Mouse (Mus musculus) heart, embryonic 15.5 days (tissue): Measurements from ENCODE around the gene Aip. TPM values are rescaled to one million over a fixed set of nuclear protein-coding genes. Genes with fewer than 3 reads are reported as not detected.
"Not testable (repeated sequence)": the region's sequence is repeated elsewhere in the genome, so short reads cannot be mapped to it uniquely, and the experiment has no call there.

Source experiments
- ATAC-seq: fragments of 200-750 bp; cut with Nextera tagmentation; replicated peaks from 2 replicates; pipeline ENCODE4 v1.8.0; 2017; ENCODE audit warnings: low read depth, moderate TSS enrichment; ENCODE audit not compliant: insufficient number of reproducible peaks, insufficient read depth, low FRiP score
- H3K27ac ChIP-seq: fragments of 300-500 bp; sonication (generic); 2 replicates; pipeline ENCODE4 v1.5.1; 2015; ENCODE audit warnings: mild to moderate bottlenecking, inconsistent platforms
- H3K27me3 ChIP-seq: fragments of 300-500 bp; sonication (generic); 2 replicates; pipeline ENCODE4 v1.6.1; 2015; ENCODE audit warnings: inconsistent platforms
- H3K36me3 ChIP-seq: fragments of 300-500 bp; sonication (generic); 2 replicates; pipeline ENCODE4 v1.6.1; 2015; ENCODE audit warnings: mild to moderate bottlenecking, inconsistent platforms
- H3K4me1 ChIP-seq: fragments of 300-500 bp; sonication (generic); replicated peaks from 2 replicates; pipeline ENCODE4 v1.6.1; 2015; ENCODE audit warnings: inconsistent platforms
- H3K4me2 ChIP-seq: fragments of 300-500 bp; sonication (generic); 2 replicates; pipeline ENCODE4 v1.6.1; 2015; ENCODE audit warnings: inconsistent platforms, mild to moderate bottlenecking, moderate library complexity
- H3K4me3 ChIP-seq: fragments of 300-500 bp; sonication (generic); 2 replicates; pipeline ENCODE4 v1.5.1; 2015; ENCODE audit warnings: mild to moderate bottlenecking, inconsistent platforms
- H3K9ac ChIP-seq: fragments of 300-500 bp; sonication (generic); 2 replicates; pipeline ENCODE4 v1.6.1; 2015; ENCODE audit warnings: mild to moderate bottlenecking, inconsistent platforms
- H3K9me3 ChIP-seq: fragments of 300-500 bp; sonication (generic); replicated peaks from 2 replicates; pipeline ENCODE4 v1.6.1; 2016; ENCODE audit warnings: inconsistent platforms
- WGBS: fragments of 180-500 bp; shearing (Covaris S2); methylation state at CpG from one replicate; pipeline ENCODE4 v1.1.7; 2015; ENCODE audit warnings: mixed read lengths; 5-methylcytosine and 5-hydroxymethylcytosine counted together
- polyA plus RNA-seq: library from polyadenylated mRNA; unstranded; fragments of >200 nt; fragmentation: Nextera tagmentation; extraction: Ambion mirVana; gene quantifications from 2 replicates; pipeline ENCODE4 v1.2.1, GENCODE M21; 2015

Aip gene
- polyA plus RNA-seq, 1 experiment from 2014 or later: 78.1 TPM

DNA sequence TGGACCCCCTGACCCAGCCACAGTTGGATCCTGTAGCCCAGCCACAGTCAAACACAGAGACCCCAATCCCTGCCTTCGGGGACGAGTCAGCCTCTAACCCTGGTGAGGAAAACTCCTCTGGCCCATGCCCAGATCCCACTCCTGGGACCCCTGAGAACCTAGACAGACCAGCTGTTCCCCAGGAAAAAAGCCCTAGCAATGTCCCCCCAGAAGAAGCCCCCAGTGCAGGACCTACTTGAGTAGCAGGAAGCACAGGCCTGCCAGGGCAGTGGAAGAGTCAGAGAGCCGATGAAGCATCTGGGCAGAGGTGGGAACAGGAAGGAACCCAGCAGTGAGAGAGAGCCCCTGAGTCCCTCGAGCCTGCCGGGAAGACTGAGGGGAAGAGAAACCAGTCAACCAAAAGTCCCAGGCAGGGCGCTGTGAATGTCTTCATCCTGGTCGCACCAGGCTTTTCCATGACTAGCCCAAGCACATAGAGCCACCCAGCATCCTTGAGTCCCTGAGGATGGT is 18.2 kb upstream of the Aip start, which contains the start of gene Cabp4:
TSS of gene Cabp4 (minus strand) at position 275 of the 510 bp plus-strand sequence.
- Histone ChIP-seq H3K27ac (no peak within 1 kb of the TSS), H3K9ac (no peak within 1 kb of the TSS), H3K27me3 (no peaks in the 10 kb centered on the region), H3K9me3 (no peaks in the 10 kb centered on the region), H3K4me3 (no peak within 1 kb of the TSS), H3K4me1 (peaks cover 8% of the 10 kb centered on the region), H3K36me3 (no peaks in the 10 kb centered on the region), H3K4me2 (no peak within 1 kb of the TSS)
- WGBS: 64% methylated on average over 7 of the region's 7 CpGs
- ATAC-seq: no peak

DNA sequence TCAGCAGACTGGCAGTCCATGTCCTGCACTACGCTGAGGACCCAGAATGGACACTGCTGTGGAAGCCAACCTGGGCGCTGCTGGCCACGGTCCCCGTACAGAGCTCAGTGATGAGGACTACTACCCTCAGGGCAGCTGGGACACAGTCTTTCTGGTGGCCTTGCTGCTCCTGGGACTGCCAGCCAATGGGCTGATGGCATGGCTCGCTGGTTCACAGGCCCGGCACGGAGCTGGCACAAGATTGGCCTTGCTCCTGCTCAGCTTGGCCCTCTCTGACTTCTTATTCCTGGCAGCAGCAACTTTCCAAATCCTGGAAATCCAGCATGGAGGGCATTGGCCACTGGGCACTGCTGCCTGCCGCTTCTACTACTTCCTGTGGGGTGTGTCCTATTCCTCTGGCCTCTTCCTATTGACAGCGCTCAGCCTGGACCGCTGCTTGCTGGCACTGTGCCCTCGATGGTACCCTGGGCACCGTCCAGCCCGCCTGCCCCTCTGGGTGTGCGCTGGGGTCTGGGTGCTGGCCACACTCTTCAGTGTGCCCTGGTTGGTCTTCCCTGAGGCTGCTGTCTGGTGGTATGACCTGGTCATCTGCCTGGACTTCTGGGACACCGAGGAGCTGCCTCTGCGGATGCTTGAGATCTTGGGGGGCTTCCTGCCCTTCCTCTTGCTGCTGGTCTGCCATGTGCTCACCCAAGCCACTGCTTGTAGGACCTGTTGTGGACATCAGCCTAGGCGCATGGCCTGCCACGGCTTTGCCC is 16.9 kb upstream of the Aip start:
- Histone ChIP-seq H3K36me3 (no peaks in the 10 kb centered on the region), H3K4me3 (no peak overlapping the region), H3K4me1 (0 out of 2 replicates have a peak, but pooled peaks cover 2% of the 10 kb centered on the region), H3K27ac (no peak overlapping the region), H3K27me3 (no peaks in the 10 kb centered on the region), H3K9me3 (no peaks in the 10 kb centered on the region), H3K4me2 (no peak overlapping the region), H3K9ac (no peak overlapping the region)
- ATAC-seq: no peak
- 80% methylated on average over 18 of the region's 18 CpGs for WGBS

DNA sequence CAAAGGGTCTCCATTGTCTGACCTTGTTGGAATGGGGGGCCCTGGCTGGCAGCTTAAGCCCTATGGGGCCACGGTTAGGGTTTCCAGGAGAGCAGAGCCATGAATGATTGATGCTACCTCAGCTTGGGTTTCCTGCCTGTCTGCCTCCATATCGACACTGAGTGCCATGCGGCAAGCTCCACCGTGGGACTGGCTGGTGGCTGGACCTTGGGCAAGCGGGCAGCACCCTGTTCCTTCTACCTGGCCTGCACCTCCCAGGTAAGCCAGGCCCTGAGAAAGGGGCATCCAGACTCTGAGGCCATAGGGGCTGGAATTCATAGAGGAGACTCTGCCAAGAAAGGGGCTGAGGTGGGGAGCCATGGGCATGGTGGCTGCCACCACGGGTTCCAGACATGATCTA is 14.5 kb upstream of the Aip start:
- H3K9ac ChIP-seq: no peak overlapping the region
- H3K9me3 ChIP-seq: no peaks in the 10 kb centered on the region
- H3K4me3 ChIP-seq: no peak overlapping the region
- ATAC-seq: no peak
- no peaks in the 10 kb centered on the region for H3K36me3 ChIP-seq
- 0 out of 2 replicates have a peak, but pooled peaks cover 5% of the 10 kb centered on the region for H3K27me3 ChIP-seq
- H3K27ac ChIP-seq: no peak overlapping the region
- no peaks in the 10 kb centered on the region for H3K4me1 ChIP-seq
- WGBS: 76% methylated on average over 6 of the region's 6 CpGs
- H3K4me2 ChIP-seq: no peak overlapping the region

DNA sequence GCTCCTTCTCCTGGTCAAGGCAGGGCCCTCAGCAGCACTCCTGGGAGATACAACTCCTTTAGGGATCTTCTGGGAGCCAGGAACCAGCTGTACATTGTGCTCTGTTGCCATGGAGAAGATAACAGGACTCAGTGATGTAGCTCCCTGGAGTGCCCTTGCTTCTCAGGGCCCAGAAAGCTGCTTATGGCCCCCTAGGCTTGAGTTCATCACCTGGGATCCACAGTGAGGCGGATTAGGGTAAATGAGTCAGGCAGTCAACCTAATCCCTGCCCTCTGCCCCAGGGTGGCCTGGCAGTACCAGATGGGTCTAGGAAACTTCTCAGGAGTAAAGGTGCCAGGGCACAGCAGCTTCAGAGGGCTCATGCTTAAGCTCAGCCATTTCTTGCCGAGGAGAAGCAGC is 13.8 kb upstream of the Aip start, which contains the start of gene Gpr152:
TSS of gene Gpr152 (plus strand) at position 342 of the 400 bp plus-strand sequence.
- Histone ChIP-seq H3K9me3 (no peaks in the 10 kb centered on the region), H3K9ac (no peak within 1 kb of the TSS)
- WGBS: 73% methylated on average over 2 of the region's 2 CpGs

DNA sequence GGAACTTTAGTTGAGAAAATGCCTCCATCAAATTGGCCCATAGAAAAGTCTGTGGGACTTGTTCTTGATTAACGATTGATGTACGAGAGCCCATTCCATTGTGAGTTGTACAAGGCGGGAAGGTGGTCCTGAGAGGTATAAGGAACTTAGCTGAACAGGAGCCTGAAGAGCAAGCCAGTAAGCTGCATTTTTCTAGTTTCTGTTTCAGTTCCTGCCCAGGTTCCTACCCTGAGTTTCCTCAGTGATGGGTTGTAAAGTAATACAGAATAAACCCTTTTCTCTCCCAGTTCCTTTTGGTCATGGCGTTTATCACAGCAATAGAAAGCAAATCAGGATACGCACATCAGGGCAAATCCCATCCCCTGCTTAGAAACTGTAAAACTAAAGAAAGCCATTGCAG is 12.3 kb upstream of the Aip start:
- no peak overlapping the region for H3K4me3 ChIP-seq
- 74% methylated on average over 5 of the region's 5 CpGs for WGBS
- H3K9ac ChIP-seq: no peak overlapping the region
- H3K27ac ChIP-seq: no peak overlapping the region
- no peak overlapping the region for H3K4me2 ChIP-seq
- no peaks in the 10 kb centered on the region for H3K4me1 ChIP-seq
- no peak for ATAC-seq
- H3K27me3 ChIP-seq: 0 out of 2 replicates have a peak, but pooled peaks cover 5% of the 10 kb centered on the region
- no peaks in the 10 kb centered on the region for H3K9me3 ChIP-seq
- H3K36me3 ChIP-seq: no peaks in the 10 kb centered on the region

More for the DNA sequence above, 13.8 kb upstream of the Aip start, which contains the start of gene Gpr152:
- Histone ChIP-seq H3K36me3 (no peaks in the 10 kb centered on the region), H3K27ac (no peak within 1 kb of the TSS), H3K4me2 (no peak within 1 kb of the TSS), H3K27me3 (0 out of 2 replicates have a peak, but pooled peaks cover 5% of the 10 kb centered on the region), H3K4me3 (no peak within 1 kb of the TSS), H3K4me1 (no peaks in the 10 kb centered on the region)
- ATAC-seq: no peak

DNA sequence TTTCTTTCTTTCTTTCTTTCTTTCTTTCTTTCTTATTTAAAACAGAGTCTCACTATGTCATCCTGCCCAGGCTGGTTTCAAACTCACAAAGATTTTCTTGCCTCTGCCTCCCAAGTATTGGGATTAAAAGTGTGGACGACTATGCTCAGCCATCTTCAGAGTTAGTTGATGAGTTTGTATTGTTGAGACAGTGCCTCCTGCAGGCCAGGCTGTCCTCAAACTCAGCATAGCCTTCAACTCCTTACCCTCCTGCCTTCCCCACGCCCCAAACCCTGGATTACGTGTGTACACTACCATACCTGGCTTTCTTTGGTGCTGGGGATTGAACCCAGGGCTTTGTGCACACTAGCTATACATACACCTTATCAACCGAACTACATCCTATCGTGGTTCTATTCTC is 10.8 kb upstream of the Aip start:
- Histone ChIP-seq H3K36me3 (peaks cover 5% of the 10 kb centered on the region; the same call in 1 of the 2 replicates), H3K4me2 (no peak overlapping the region), H3K4me1 (no peaks in the 10 kb centered on the region), H3K27me3 (0 out of 2 replicates have a peak, but pooled peaks cover 5% of the 10 kb centered on the region), H3K9me3 (no peaks in the 10 kb centered on the region), H3K4me3 (no peak overlapping the region), H3K9ac (no peak overlapping the region), H3K27ac (no peak overlapping the region)
- 73% methylated on average over 5 of the region's 5 CpGs for WGBS
- ATAC-seq: no peak

DNA sequence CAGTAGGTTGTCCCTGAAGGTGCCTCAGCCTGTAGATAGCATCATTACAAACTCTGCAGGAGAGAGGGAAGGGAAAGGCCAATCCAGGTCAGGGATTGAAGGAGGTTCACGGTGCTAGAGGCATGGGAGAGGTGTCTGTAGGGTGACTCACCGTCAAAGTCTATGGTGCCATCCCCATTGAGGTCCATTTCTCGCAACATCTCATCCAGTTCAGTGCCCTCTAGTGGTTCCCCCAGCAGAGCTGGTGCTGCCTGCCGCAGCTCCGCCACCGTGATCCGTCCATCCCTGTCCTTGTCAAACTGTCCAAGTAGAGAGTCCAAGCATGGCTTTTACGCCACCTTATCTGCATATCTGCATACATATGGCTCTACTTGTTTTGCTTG is 10.3 kb upstream of the Aip start:
- H3K9me3 ChIP-seq, H3K4me2 ChIP-seq, H3K9ac ChIP-seq, H3K27ac ChIP-seq, H3K4me3 ChIP-seq, H3K27me3 ChIP-seq, H3K4me1 ChIP-seq: not testable (repeated sequence)
- ATAC-seq: peak; percentile 11; the same call in 1 of the 2 replicates
- peaks cover 10% of the 10 kb centered on the region; the same call in 1 of the 2 replicates for H3K36me3 ChIP-seq
- 25% methylated on average over 8 of the region's 8 CpGs for WGBS

DNA sequence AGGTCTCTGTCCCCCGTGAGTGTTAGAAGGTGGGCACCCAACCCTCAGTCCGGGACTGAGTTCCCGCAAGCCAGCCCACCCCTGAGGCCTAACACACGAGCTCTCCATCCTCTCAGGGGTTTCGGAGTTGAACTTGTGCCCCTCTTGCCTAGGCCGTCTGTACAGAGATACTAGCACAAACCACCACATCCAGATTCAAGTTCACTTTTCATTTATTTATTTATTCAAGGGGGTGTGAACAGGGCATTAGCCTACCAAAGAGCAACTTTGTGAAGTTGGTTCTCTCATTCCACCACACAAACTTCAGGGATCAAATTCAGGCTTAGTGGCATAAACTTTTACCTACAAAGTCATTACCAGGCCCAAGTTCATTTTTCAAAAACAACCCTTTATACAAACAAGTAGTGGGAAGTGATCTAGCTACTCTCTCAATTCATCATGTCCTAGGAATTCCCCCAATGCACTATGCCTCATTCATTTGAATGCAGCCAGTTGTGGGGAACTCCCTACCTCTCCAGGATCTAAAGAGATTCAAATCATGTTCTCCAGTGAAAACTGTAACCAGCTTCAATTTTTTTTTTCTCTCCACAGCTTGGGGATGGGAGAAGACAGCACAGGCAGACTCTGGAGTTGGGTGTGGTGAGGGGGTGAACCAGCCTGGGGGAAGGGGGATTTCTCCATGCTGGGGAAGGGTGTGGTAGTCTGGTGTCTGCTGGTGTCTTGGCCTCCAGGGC is 9.7 kb upstream of the Aip start:
- H3K9ac ChIP-seq, H3K4me2 ChIP-seq, H3K4me1 ChIP-seq, H3K4me3 ChIP-seq, H3K27ac ChIP-seq, H3K9me3 ChIP-seq, H3K27me3 ChIP-seq: not testable (repeated sequence)
- 0 out of 2 replicates have a peak, but pooled peaks have one; percentile 19 for ATAC-seq
- WGBS: 80% methylated on average over 6 of the region's 6 CpGs
- H3K36me3 ChIP-seq: peaks cover 10% of the 10 kb centered on the region; the same call in 1 of the 2 replicates

DNA sequence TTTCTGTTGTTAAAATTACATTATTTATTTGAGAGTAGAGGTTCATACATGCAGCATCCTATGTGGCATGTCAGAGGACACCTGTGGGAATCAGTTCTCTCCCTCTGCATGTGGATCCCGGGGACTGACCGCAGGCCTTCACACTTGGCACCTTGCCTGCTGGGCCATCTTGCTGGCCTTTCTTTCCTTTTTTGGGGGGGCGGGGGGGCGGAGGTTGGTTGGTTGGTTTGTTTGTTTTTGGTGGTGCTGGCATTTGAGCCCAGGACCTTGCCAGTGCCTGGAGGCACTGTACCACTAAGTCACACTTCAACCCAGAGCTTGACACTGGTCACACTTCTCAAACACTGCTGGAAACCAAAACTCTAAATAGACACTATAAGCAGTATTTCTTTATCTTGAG is 8.7 kb upstream of the Aip start:
- Histone ChIP-seq H3K9ac (no peak overlapping the region), H3K27ac (no peak overlapping the region), H3K4me3 (no peak overlapping the region), H3K9me3 (no peaks in the 10 kb centered on the region), H3K4me1 (peaks cover 6% of the 10 kb centered on the region), H3K27me3 (0 out of 2 replicates have a peak, but pooled peaks cover 5% of the 10 kb centered on the region), H3K4me2 (no peak overlapping the region), H3K36me3 (peaks cover 17% of the 10 kb centered on the region; the same call in 1 of the 2 replicates)
- no peak for ATAC-seq
- 88% methylated on average over 4 of the region's 4 CpGs for WGBS

DNA sequence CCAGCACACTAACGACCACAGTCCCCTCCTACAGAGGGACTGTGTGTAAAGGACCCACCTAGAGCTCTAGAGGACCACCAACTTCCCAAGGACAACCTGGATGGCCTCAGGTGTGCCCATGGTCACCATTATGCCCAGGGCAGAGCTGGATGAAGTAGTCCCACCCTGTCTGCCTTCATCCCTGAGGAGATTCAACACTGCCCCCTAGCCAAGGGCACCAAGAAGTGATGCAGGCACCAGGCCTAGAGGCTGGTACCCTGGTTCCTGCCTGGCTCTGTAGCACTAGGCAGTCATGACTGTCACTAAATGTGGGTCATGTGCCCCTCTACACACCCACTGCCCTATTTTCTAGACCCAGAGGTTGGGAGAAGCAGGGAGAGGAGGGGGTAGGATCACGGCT is 6.1 kb upstream of the Aip start:
- peaks cover 33% of the 10 kb centered on the region for H3K36me3 ChIP-seq

DNA sequence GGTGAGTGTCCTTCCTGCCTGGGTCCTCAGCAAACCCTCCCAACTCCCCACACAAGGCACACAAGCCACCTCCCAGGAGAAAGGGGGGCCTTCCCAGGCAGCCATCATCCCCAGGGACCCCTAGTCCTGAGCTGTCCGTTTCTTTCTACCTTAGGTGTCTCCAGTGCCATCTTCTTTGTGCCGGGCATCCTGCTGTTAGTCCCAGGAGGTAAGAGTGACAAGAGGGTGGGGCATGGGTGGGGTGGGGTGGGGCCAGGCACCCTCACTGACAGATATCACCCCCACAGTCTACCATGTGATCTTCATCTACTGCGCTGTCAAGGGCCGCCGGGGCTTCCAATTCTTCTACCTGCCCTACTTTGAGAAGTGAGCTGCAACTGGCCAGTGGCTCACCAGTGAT is 5.4 kb upstream of the Aip start:
- H3K4me2 ChIP-seq: no peak overlapping the region
- H3K9ac ChIP-seq: no peak overlapping the region
- no peak overlapping the region for H3K4me3 ChIP-seq
- H3K9me3 ChIP-seq: no peaks in the 10 kb centered on the region
- WGBS: 97% methylated on average over 5 of the region's 5 CpGs
- no peak for ATAC-seq
- peaks cover 33% of the 10 kb centered on the region for H3K36me3 ChIP-seq
- H3K27me3 ChIP-seq: no peaks in the 10 kb centered on the region
- no peak overlapping the region for H3K27ac ChIP-seq
- peaks cover 21% of the 10 kb centered on the region for H3K4me1 ChIP-seq

More for the DNA sequence above, 6.1 kb upstream of the Aip start:
- no peak overlapping the region for H3K4me3 ChIP-seq
- 88% methylated on average over 2 of the region's 2 CpGs for WGBS
- H3K27me3 ChIP-seq: 0 out of 2 replicates have a peak, but pooled peaks cover under 1% of the 10 kb centered on the region
- peaks cover 16% of the 10 kb centered on the region for H3K4me1 ChIP-seq
- no peak overlapping the region for H3K4me2 ChIP-seq
- H3K27ac ChIP-seq: no peak overlapping the region
- H3K9me3 ChIP-seq: no peaks in the 10 kb centered on the region
- no peak; the same call in 1 of the 2 replicates for ATAC-seq
- no peak overlapping the region for H3K9ac ChIP-seq
